Mouse (Mus musculus) embryo, embryonic 11 days (tissue): ENCODE results near the gene Dot1l.

Experiments
- DNase-seq: peaks from one replicate; pipeline ENCODE4 v3.0.0-alpha.2; 2015

Dot1l gene

GRCm38 (mm10) chr10:80838346-80838912, 83.4 kb downstream of the Dot1l start:
- DNase-seq: no peak

GRCm38 (mm10) chr10:80839848-80840247, 84.8 kb downstream of the Dot1l start:
- no peak for DNase-seq

- DNase-seq: no peak
Observed at GRCm38 (mm10) chr10:80841685-80842084, 86.7 kb downstream of the Dot1l start.

- DNase-seq: no peak
Observed at GRCm38 (mm10) chr10:80842334-80842733, 87.3 kb downstream of the Dot1l start.

- no peak for DNase-seq
Observed at GRCm38 (mm10) chr10:80843087-80843930, 88.3 kb downstream of the Dot1l start.

- DNase-seq: peak; percentile 67
Observed at GRCm38 (mm10) chr10:80843931-80844547, 89.0 kb downstream of the Dot1l start, which contains the start of gene Lingo3. Gene Lingo3, minus strand, starts transcription at chr10:80844039.
